Mouse (Mus musculus): ENCODE measurements around the gene Synpo2l. TPM values are rescaled to one million over a fixed set of nuclear protein-coding genes. Genes with fewer than 3 reads are reported as not detected.
"Not testable (repeated sequence)": the region's sequence is repeated elsewhere in the genome, so short reads cannot be mapped to it uniquely, and the experiment has no call there.

Synpo2l gene
- polyA plus RNA-seq (2012; rRNA removed): 0.05 and 0.07 TPM in 2 replicates

- H3K27ac ChIP-seq (ENCODE audit: insufficient read depth, low read length): no peak within 1 kb of the TSS
- H3K4me1 ChIP-seq (ENCODE audit: control insufficient read depth, insufficient read depth, insufficient read length): no peaks in the 10 kb centered on the region
- TF ChIP-seq CTCF (IDR thresholded peaks at IDR 0.05; ENCODE audit: extremely low read depth, insufficient read depth, insufficient read length, insufficient replicate concordance) (no peak), POLR2A (IDR thresholded peaks at IDR 0.05; ENCODE audit: low read depth, low read length) (no peak)
- 81% methylated on average over 8 of the region's 8 CpGs for WGBS
- H3K4me3 ChIP-seq (ENCODE audit: extremely low read depth, insufficient read depth, insufficient read length): no peak within 1 kb of the TSS
- no peaks in the 10 kb centered on the region for H3K27me3 ChIP-seq (ENCODE audit: control insufficient read depth, insufficient read depth, low read length)
- no peak for DNase-seq (ENCODE audit: low read depth in 1 of 2, low spot score in 2 of 2)
- no peaks in the 10 kb centered on the region for H3K36me3 ChIP-seq (ENCODE audit: control insufficient read depth, insufficient read depth, low read length)
Measured at GRCm38 (mm10) chr14:20668154-20668810, at the start of gene Synpo2l. TSS of gene Synpo2l (minus strand) at chr14:20668354.

GRCm38 (mm10) chr14:20713832-20714231 is 45.7 kb upstream of the Synpo2l start:
- 93% methylated on average over 11 of the region's 11 CpGs for WGBS
- H3K4me3 ChIP-seq (ENCODE audit: extremely low read depth, insufficient read depth, insufficient read length): no peak overlapping the region
- no peaks in the 10 kb centered on the region for H3K27me3 ChIP-seq (ENCODE audit: control insufficient read depth, insufficient read depth, low read length)
- no peak for DNase-seq (ENCODE audit: low read depth in 1 of 2, low spot score in 2 of 2)
- peaks cover 55% of the 10 kb centered on the region for H3K36me3 ChIP-seq (ENCODE audit: control insufficient read depth, insufficient read depth, low read length)
- TF ChIP-seq POLR2A (IDR thresholded peaks at IDR 0.05; ENCODE audit: low read depth, low read length) (no peak), CTCF (IDR thresholded peaks at IDR 0.05; ENCODE audit: extremely low read depth, insufficient read depth, insufficient read length, insufficient replicate concordance) (no peak)
- H3K4me1 ChIP-seq (ENCODE audit: control insufficient read depth, insufficient read depth, insufficient read length): no peaks in the 10 kb centered on the region; the same call in 1 of the 2 replicates
- no peak overlapping the region for H3K27ac ChIP-seq (ENCODE audit: insufficient read depth, low read length)

GRCm38 (mm10) chr14:20708239-20708638 is 40.1 kb upstream of the Synpo2l start:
- no peaks in the 10 kb centered on the region; the same call in 1 of the 2 replicates for H3K4me1 ChIP-seq (ENCODE audit: control insufficient read depth, insufficient read depth, insufficient read length)
- no peak for DNase-seq (ENCODE audit: low read depth in 1 of 2, low spot score in 2 of 2)
- no peaks in the 10 kb centered on the region for H3K27me3 ChIP-seq (ENCODE audit: control insufficient read depth, insufficient read depth, low read length)
- peaks cover 18% of the 10 kb centered on the region for H3K36me3 ChIP-seq (ENCODE audit: control insufficient read depth, insufficient read depth, low read length)
- peak overlapping the region; percentile 59; the same call in 1 of the 2 replicates for H3K27ac ChIP-seq (ENCODE audit: insufficient read depth, low read length)
- 4% methylated on average over 10 of the region's 10 CpGs for WGBS
- peak overlapping the region; percentile 89 for H3K4me3 ChIP-seq (ENCODE audit: extremely low read depth, insufficient read depth, insufficient read length)
- TF ChIP-seq CTCF (IDR thresholded peaks at IDR 0.05; ENCODE audit: extremely low read depth, insufficient read depth, insufficient read length, insufficient replicate concordance) (no peak), POLR2A (IDR thresholded peaks at IDR 0.05; ENCODE audit: low read depth, low read length) (no peak)

GRCm38 (mm10) chr14:20707201-20708190 is 39.3 kb upstream of the Synpo2l start, which contains the start of gene Zswim8:
TSS of gene Zswim8 (plus strand) at chr14:20707552.
- DNase-seq (ENCODE audit: low read depth in 1 of 2, low spot score in 2 of 2): peak; percentile 57 to 83
- Histone ChIP-seq H3K4me3 (ENCODE audit: extremely low read depth, insufficient read depth, insufficient read length) (peak within 1 kb of the TSS; percentile 89), H3K36me3 (ENCODE audit: control insufficient read depth, insufficient read depth, low read length) (peaks cover 12% of the 10 kb centered on the region), H3K27me3 (ENCODE audit: control insufficient read depth, insufficient read depth, low read length) (no peaks in the 10 kb centered on the region), H3K27ac (ENCODE audit: insufficient read depth, low read length) (peak within 1 kb of the TSS; percentile 72), H3K4me1 (ENCODE audit: control insufficient read depth, insufficient read depth, insufficient read length) (no peaks in the 10 kb centered on the region; the same call in 1 of the 2 replicates)
- WGBS: under 1% methylated on average over 79 of the region's 80 CpGs
- TF ChIP-seq POLR2A (IDR thresholded peaks at IDR 0.05; ENCODE audit: low read depth, low read length): peak; percentile 65
- no peak for TF ChIP-seq CTCF (IDR thresholded peaks at IDR 0.05; ENCODE audit: extremely low read depth, insufficient read depth, insufficient read length, insufficient replicate concordance)

- WGBS: 6% methylated on average over 8 of the region's 8 CpGs
- not testable (repeated sequence) for H3K4me1 ChIP-seq (ENCODE audit: control insufficient read depth, insufficient read depth, insufficient read length); H3K27me3 ChIP-seq (ENCODE audit: control insufficient read depth, insufficient read depth, low read length); H3K36me3 ChIP-seq (ENCODE audit: control insufficient read depth, insufficient read depth, low read length); DNase-seq (ENCODE audit: low read depth in 1 of 2, low spot score in 2 of 2)
- Histone ChIP-seq H3K4me3 (ENCODE audit: extremely low read depth, insufficient read depth, insufficient read length) (peak overlapping the region; percentile 97), H3K27ac (ENCODE audit: insufficient read depth, low read length) (peak overlapping the region; percentile 80)
Measured at GRCm38 (mm10) chr14:20703461-20703860, 35.3 kb upstream of the Synpo2l start.

- H3K27ac ChIP-seq (ENCODE audit: insufficient read depth, low read length): peak within 1 kb of the TSS; percentile 80
- TF ChIP-seq POLR2A (IDR thresholded peaks at IDR 0.05; ENCODE audit: low read depth, low read length): peak; percentile 49
- no peak for TF ChIP-seq CTCF (IDR thresholded peaks at IDR 0.05; ENCODE audit: extremely low read depth, insufficient read depth, insufficient read length, insufficient replicate concordance)
- WGBS: under 1% methylated on average over 61 of the region's 61 CpGs
Measured at GRCm38 (mm10) chr14:20702741-20703381, 34.7 kb upstream of the Synpo2l start, which contains the start of gene Chchd1. TSS of gene Chchd1 (plus strand) at chr14:20703006.

More at GRCm38 (mm10) chr14:20702741-20703381, 34.7 kb upstream of the Synpo2l start, which contains the start of gene Chchd1:
- Histone ChIP-seq H3K4me1 (ENCODE audit: control insufficient read depth, insufficient read depth, insufficient read length) (no peaks in the 10 kb centered on the region; the same call in 1 of the 2 replicates), H3K36me3 (ENCODE audit: control insufficient read depth, insufficient read depth, low read length) (no peaks in the 10 kb centered on the region), H3K4me3 (ENCODE audit: extremely low read depth, insufficient read depth, insufficient read length) (peak within 1 kb of the TSS; percentile 97), H3K27me3 (ENCODE audit: control insufficient read depth, insufficient read depth, low read length) (no peaks in the 10 kb centered on the region)
- peak; percentile 51 to 87 for DNase-seq (ENCODE audit: low read depth in 1 of 2, low spot score in 2 of 2)

All from spleen, adult 2 months (tissue).